Mouse (Mus musculus) bone marrow, adult 2 months (tissue): ENCODE data around the gene Fignl2. TPM values are rescaled to one million over a fixed set of nuclear protein-coding genes. Genes with fewer than 3 reads are reported as not detected.

Experiments used
- H3K27ac ChIP-seq: fragments of 200-500 bp; 2 replicates; pipeline ENCODE4 v1.5.1; 2012; ENCODE audit warnings: low read depth, mild to moderate bottlenecking, control low read depth, inconsistent platforms, low read length; ENCODE audit not compliant: control insufficient read depth, poor library complexity, insufficient read depth
- H3K4me1 ChIP-seq: fragments of 200-500 bp; 2 replicates; pipeline ENCODE4 v1.6.1; 2011; ENCODE audit warnings: low read length; ENCODE audit not compliant: control insufficient read depth, insufficient read depth
- H3K4me3 ChIP-seq: fragments of 200-500 bp; replicated peaks from 2 replicates; pipeline ENCODE3; 2011; ENCODE audit warnings: mild to moderate bottlenecking, low read depth, low read length, control low read depth; ENCODE audit not compliant: control insufficient read depth
- CTCF ChIP-seq: fragments of 200-500 bp; IDR thresholded peaks from 2 replicates; pipeline ENCODE4 v1.5.1; 2011; ENCODE audit warnings: low read length, control low read depth; ENCODE audit not compliant: control insufficient read depth, insufficient read depth
- POLR2A ChIP-seq: fragments of 200-500 bp; IDR thresholded peaks from 2 replicates; pipeline ENCODE4 v1.6.1; 2011; ENCODE audit warnings: low read depth, mild to moderate bottlenecking, control low read depth, low read length, borderline replicate concordance; ENCODE audit not compliant: control insufficient read depth
- WGBS: fragments of 180-500 bp; shearing (Covaris S2); methylation state at CpG from one replicate; pipeline ENCODE4 v1.1.7; 2018; 5-methylcytosine and 5-hydroxymethylcytosine counted together
- polyA plus RNA-seq: library from polyadenylated mRNA; stranded (reverse); fragments of >200 nt; gene quantifications from 2 replicates; pipeline ENCODE4 v1.2.4, GENCODE M21; 2011; ENCODE audit warnings: low replicate concordance; ENCODE audit not compliant: missing spikeins, insufficient read depth, insufficient read length

Fignl2 gene
- polyA plus RNA-seq, 1 experiment = 1.9 TPM

- 26% methylated on average over 26 of the region's 26 CpGs for WGBS
- no peak overlapping the region for H3K4me3 ChIP-seq
- TF ChIP-seq CTCF = no peak
- no peak for TF ChIP-seq POLR2A
- H3K4me1 ChIP-seq = no peaks in the 10 kb centered on the region
- no peak overlapping the region for H3K27ac ChIP-seq
Measured at GRCm38 (mm10) chr15:101076071-101077000, 2.0 kb downstream of the Fignl2 start.

- TF ChIP-seq CTCF (no peak), POLR2A (no peak)
- 70% methylated on average over 5 of the region's 5 CpGs for WGBS
- H3K4me1 ChIP-seq = no peaks in the 10 kb centered on the region
- H3K27ac ChIP-seq = no peak overlapping the region
- H3K4me3 ChIP-seq = no peak overlapping the region
Measured at GRCm38 (mm10) chr15:101075656-101076055, 2.7 kb downstream of the Fignl2 start.

DNA sequence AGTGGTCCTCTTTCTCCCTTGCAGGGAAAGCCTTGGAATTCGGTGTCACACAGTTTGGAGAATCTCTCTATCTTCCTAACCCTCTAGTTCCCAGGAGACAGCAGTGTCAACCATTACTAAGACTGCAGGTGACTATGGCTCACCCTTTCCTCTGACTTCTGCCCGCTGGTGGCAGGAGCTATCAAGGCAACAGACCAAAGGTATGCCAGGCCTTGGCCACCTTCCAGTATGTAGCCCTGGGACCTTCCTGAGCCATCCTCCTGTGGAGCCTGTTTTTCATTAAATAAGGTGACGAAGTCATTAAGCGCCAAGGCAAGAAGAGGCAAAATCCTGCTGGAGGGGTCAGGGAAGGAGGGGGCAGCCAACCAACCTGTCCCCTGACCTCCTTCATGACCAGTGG is 3.2 kb downstream of the Fignl2 start:
- TF ChIP-seq CTCF (no peak), POLR2A (no peak)
- H3K4me3 ChIP-seq = no peak overlapping the region
- WGBS = 78% methylated on average over 4 of the region's 4 CpGs
- H3K4me1 ChIP-seq = no peaks in the 10 kb centered on the region
- H3K27ac ChIP-seq = no peak overlapping the region

DNA sequence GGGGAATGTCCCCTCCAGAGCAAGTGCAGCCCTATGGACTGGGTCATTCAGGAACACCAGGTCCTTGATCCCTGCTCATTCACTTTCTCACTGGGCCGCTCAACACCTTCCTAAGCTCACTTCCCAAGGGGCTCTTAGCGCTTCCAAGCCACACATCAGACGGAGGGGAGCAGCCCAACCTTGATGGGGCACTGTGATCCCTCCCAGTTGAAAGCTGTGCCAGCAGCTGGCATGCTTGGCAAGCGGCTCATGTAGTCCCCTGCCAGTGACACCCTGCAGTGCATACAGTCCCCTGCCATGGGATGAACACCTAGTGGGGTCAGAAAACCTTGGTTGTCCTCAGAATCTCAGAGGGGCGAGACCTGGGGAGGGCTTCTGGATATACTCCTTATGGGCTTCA is 4.3 kb downstream of the Fignl2 start:
- no peak overlapping the region for H3K27ac ChIP-seq

GRCm38 (mm10) chr15:101072736-101073135 is 5.6 kb downstream of the Fignl2 start:
- Histone ChIP-seq H3K4me3 (no peak overlapping the region), H3K4me1 (no peaks in the 10 kb centered on the region), H3K27ac (no peak overlapping the region)
- 61% methylated on average over 2 of the region's 2 CpGs for WGBS
- TF ChIP-seq POLR2A (no peak), CTCF (no peak)

More for the DNA sequence above, 4.3 kb downstream of the Fignl2 start:
- WGBS = 74% methylated on average over 5 of the region's 5 CpGs
- TF ChIP-seq POLR2A (no peak), CTCF (no peak)
- no peak overlapping the region for H3K4me3 ChIP-seq
- no peaks in the 10 kb centered on the region for H3K4me1 ChIP-seq

DNA sequence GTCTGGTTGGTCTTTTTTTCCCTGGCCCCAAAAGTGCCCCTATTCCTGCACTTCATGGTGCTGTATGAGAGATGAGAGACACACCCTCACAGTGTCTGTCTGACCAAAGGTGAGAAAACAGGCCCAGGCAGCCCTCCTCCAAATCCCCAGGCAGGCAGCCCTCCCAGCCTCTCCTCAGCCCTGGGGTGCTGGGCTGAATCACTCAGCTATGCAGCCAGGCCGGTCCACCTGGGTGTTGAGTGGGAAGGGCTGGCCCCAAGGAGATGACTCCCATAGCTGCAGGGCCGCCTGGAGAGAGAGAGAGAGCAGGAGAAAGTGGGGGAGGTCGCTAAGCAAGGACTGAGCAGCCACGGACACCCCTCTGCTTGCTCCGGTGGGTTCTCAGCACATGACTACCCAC is 7.6 kb downstream of the Fignl2 start:
- H3K4me1 ChIP-seq = no peaks in the 10 kb centered on the region
- no peak overlapping the region for H3K27ac ChIP-seq
- 63% methylated on average over 5 of the region's 5 CpGs for WGBS
- TF ChIP-seq POLR2A (no peak), CTCF (no peak)
- H3K4me3 ChIP-seq = no peak overlapping the region

DNA sequence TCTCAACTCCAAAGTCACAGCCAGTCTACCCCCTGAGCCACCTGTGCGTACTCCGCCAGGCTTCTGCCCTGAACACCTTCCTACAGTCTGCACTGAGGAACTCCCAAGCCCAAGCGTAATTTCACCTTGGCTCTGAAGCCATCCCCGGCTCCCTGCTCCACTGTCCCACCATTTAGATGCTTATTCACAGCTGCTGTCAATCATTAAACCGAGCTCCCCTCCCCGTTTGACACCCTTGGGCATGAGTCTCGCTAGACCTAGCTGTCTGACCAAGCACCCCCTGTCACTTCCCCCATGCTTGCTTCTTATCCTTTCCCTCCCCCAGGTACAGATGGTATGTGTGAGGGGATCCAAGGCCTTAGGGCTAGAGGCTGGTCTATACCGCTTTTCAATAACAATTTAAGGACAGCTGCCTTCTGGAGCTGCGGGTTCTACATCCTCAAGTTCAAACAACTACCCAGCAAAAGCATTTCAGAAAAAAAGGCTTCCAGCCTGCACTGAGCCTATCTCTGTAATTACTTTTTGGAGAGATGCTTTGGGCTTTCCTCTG is 8.7 kb downstream of the Fignl2 start:
- 64% methylated on average over 9 of the region's 9 CpGs for WGBS
- Histone ChIP-seq H3K27ac (no peak overlapping the region), H3K4me1 (no peaks in the 10 kb centered on the region), H3K4me3 (no peak overlapping the region)
- TF ChIP-seq POLR2A (no peak), CTCF (no peak)

DNA sequence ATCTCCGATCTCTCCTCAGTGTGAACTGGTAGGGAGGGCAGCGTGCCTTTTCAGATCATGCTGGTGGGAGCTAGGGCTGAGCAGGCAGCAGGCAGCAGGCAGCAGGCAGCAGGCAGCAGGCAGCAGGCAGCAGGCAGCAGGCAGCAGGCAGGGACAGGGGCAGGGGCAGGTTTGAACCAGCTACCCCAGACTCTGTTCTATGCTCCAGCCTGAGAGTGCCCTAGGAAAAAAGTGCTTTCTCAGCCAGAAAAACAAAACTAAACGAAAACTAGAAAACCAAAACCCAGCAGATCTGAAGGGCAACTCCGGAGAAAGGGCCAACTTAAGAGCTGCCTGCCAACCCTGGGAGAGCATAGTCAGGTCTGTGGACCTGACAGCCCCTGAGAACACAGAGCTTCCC is 9.7 kb downstream of the Fignl2 start:
- WGBS = 76% methylated on average over 4 of the region's 4 CpGs

DNA sequence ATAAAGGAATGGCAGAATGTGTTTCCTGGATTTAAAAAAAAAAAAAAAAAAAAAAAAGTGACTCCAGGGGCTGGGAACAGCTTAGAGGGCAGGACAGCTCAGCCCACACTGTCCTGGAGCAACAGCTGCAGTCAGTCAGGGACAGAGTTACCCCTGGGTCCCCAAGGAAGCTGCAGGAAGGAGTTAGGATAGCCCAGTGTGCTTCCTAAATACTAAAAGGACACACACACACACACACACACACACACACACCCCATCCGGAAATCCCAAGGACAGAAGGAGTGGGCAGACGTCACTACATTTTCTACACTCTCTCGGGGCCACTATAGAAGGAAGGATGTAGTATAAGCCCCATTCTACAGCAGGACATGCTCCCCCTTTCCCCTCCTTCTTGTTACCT is 10.3 kb downstream of the Fignl2 start:
- 48% methylated on average over 3 of the region's 3 CpGs for WGBS
- peaks cover 2% of the 10 kb centered on the region for H3K4me1 ChIP-seq
- no peak overlapping the region for H3K4me3 ChIP-seq
- TF ChIP-seq POLR2A (no peak), CTCF (no peak)
- H3K27ac ChIP-seq = no peak overlapping the region

More for the DNA sequence above, 9.7 kb downstream of the Fignl2 start:
- TF ChIP-seq CTCF = no peak
- no peak for TF ChIP-seq POLR2A
- H3K4me3 ChIP-seq = no peak overlapping the region
- no peaks in the 10 kb centered on the region for H3K4me1 ChIP-seq
- H3K27ac ChIP-seq = no peak overlapping the region
